Mouse (Mus musculus): ENCODE data around the gene Gsdma2.

Gene Gsdma2

GRCm38 (mm10) chr11:98699911-98700310 is 53.4 kb downstream of the Gsdma2 start:
- DNase-seq (ENCODE audit: low read depth, low spot score) = no peak

- no peak for DNase-seq (ENCODE audit: low read depth, low spot score)
Observed at GRCm38 (mm10) chr11:98701213-98701670, 54.7 kb downstream of the Gsdma2 start, which contains the start of gene Csf3. Gene Csf3, plus strand, starts transcription at chr11:98701263.

- no peak for DNase-seq (ENCODE audit: low read depth, low spot score)
Observed at GRCm38 (mm10) chr11:98702323-98702722, 55.8 kb downstream of the Gsdma2 start.

- no peak for DNase-seq (ENCODE audit: low read depth, low spot score)
Observed at GRCm38 (mm10) chr11:98705021-98705420, 58.5 kb downstream of the Gsdma2 start.

All from skeletal muscle tissue, adult 2 months (tissue).